Mouse (Mus musculus) kidney, adult 11 months (tissue): ENCODE measurements around the gene Nkap.
"Not testable (repeated sequence)": the region's sequence is repeated elsewhere in the genome, so short reads cannot be mapped to it uniquely, and the experiment has no call there.

Source experiments
- DNase-seq: peaks from one replicate; pipeline ENCODE4 v3.0.0; 2022

Nkap gene

GRCm38 (mm10) chrX:37126671-37127358, at the start of gene Nkap:
Gene Nkap, plus strand, starts transcription at chrX:37126795.
- DNase-seq, result peak; percentile 58

DNA sequence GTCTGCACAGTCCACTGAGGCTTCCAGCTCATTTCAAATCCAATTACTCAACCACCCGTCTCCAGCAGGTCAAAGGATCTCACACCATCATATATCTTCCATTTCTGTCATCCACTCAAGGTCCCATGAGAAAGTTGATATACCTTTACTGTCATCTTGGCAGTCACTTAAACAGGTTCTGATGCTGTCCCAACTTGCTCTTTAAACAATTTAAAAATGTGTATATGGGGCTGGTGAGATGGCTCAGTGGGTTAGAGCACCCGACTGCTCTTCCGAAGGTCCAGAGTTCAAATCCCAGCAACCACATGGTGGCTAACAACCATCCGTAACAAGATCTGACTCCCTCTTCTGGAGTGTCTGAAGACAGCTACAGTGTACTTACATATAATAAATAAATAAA, 46.2 kb upstream of the Nkap start:
- DNase-seq, result not testable (repeated sequence)

- no peak for DNase-seq
Observed at GRCm38 (mm10) chrX:37081194-37081593, 45.4 kb upstream of the Nkap start.

DNA sequence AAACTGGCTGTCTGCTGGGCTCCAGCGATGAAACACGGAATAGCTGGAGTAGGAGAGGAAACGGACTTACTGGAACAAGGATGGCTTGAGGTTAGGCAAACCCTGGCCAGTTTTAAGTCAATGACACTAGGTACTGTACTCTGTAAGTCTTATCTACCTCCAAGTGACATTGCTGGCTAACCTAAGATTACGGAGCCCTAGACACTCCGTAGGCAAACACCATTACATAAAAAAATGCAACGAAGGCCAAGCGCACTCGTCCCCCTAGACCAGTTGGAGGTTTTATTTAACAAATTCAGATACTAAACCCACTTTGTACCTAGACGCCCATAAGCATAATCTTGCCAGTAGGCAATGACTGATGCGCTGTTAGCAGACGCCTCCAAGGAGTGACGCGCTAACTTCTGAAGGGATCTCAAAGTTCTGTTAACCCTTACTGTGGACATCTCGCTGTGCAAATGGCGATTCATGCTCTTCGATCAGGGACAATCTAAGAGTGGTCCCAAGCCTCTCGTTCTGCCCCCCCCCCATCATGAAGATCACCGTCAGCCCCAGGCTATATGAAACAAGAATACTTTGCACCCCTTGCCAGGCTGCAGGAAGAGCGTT, 42.2 kb upstream of the Nkap start:
- DNase-seq, result no peak

DNA sequence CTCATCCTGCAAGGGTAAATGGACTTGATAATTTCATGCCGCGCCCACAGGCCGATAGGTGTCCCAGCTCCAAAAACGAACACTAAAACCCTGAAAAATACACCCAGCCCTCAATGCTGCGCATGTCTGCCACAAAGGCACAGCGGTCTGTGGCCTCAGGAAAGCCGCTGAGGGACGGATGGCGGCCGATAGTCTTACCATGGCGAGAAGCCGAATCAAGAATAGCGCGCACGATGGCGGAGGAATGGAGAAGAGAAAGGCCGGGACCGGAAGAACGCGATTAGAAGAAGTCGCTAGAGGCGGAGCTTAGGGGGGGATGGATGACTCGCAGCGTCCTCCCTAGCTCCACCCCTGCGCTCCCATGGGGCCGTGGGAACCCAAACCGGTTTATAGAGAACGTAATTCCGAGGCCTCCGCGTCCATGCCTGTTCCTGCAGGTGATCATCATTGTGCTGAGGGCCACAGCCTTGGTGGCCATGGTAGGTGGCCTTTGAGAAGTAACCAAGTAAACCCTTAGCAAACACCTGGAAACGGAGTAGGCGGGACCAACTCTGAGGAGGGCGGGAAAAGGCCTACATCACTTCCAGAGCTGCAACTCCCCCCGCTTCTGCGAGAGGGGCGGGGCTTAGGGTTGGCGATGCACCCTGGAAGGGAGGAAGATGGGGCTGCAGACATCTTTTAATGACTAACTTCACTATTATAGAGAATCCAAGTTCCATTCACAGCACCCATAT, 41.5 kb upstream of the Nkap start, which contains the start of gene Rpl39:
Gene Rpl39, minus strand, starts transcription at position 476 of the 734 bp plus-strand sequence.
- DNase-seq, result peak; percentile 91

DNA sequence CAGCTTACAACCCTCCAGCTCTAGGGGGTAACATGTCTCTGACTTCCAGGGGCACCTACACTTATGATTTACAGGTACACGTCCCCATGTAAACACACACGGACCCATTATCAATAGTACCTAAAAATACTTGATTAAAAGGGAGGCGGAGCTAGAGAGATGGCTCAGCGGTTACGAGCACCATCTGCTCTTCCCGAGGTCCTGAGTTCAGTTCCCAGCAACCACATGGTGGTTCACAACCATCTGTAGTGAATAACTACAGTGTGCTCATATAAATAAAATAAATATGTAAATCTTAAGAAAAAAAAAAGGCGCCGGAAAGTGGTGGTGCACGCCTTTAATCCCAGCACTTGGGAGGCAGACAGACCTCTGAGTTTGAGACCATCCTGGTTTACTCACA, 40.9 kb upstream of the Nkap start:
- DNase-seq, result no peak

DNA sequence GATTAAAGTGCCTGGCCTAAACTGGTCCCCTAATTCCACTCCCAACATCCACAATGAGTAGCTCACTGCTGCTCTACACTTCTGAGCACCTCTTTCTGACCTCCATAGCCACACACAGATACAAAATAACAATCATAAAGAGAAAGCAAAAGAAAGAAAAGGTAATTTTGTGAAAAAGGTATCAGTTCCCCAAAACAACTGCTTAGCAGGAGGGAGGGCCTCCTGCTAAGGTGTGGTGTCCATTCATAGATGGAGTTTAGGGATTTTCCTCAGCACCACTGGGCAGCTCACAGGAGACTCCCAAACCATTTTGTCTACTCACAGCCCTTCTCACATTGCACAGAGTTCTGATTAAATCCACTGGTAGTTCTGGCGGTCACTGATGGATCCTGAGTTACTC, 37.8 kb upstream of the Nkap start:
- no peak for DNase-seq

- DNase-seq, result no peak
Observed at GRCm38 (mm10) chrX:37091457-37091856, 35.1 kb upstream of the Nkap start.

- no peak for DNase-seq
Observed at GRCm38 (mm10) chrX:37095106-37095768, 31.4 kb upstream of the Nkap start.

DNA sequence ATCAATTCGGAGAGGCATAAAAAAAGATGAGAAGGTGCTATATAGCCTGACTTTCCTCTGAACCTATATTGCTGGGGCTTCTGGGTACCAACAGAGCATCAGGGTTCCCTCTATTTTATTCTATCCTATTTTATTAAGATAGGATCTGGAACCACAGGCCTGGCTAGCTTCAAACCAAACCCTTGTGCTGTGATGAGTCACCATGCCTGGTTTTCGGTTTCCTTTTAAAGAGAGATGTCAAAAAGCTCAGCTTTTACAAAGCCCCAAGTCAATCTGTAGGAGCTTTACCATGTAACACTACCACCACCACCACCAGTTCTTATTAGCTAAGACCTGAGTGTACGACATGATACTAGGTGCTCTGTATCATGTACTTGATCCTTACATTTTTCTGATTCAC, 27.9 kb upstream of the Nkap start:
- DNase-seq, result no peak

- no peak for DNase-seq
Observed at GRCm38 (mm10) chrX:37103826-37104225, 22.8 kb upstream of the Nkap start.

DNA sequence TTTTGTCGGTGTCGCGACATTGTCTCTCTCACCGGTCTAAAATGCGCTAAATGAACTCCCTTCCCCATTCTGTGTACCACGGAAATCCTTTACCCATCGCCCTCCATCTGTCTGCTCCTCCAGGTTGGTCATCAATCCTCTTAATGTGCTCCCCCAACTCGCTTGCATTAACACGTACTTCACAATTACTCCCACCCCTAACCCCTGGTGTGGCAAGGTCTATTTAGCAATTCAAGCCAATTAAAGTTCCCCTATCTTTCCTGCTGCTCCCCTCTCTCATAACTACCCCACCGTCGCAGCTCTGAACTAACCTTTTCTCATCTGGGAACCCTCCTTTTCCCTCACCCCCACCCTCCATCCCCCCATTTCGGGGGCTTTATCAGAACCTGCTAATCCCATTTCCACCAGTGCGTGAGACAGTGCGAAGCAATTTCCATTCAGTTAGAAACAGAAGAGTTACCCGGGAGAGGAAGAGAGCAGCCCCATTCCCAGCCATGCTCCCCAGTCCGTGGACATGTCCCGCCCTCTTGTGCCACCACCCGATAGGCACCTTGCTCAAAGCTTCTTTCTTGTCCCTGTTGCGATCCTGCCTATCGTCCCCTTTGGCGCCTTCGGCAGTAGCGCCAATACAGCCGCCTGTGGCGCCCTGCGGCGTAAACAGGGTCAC, 16.9 kb upstream of the Nkap start:
- DNase-seq, result peak; percentile 2

DNA sequence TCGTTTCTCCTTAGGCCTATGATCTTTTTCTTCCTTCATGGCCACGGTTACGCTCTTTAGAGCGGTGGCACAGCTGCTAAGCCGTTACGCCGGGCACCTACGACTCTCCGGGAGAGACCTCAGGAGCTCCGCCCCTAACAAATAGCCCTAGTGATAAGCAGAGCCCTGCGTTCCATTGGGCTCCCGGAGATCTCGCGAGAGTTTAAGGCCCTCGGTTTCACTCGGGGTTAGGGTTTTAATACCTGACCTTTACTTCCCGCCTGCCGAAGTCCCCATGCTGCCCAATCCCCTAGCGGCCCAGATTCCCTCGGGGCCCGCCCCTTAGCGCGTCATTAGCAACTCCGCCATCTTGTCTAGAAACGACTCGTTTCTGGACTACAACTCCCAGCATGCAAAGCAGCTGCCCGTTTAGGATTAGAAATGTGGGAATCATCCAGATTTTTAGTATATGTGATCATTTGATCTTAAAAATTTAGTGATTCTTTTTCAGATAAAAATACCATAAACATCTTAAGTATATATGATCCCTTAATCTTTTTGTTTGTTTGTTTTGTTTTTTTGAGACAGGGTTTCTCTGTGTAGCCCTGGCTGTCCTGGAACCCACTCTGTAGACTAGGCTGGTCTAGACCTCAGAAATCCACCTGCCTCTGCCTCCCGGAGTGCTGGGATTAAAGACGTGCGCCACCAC, 16.3 kb upstream of the Nkap start, which contains the start of gene Upf3b:
Gene Upf3b, minus strand, starts transcription at position 130 of the 688 bp plus-strand sequence.
- peak; percentile 97 for DNase-seq

DNA sequence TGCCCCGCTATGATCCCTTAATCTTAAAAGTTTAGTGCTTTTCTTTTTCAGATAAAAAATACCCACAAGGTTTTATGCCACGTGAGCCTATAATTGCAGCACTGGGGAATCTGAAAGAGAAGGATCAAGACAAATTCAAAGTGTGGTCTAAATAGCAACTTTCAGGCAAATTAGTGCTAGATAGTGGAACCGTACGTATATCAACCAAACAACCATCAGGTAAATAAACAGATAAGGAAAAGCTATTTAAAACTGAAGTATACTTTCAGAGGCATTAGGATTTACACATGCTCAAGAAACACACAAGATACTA, 15.8 kb upstream of the Nkap start:
- DNase-seq, result no peak

DNA sequence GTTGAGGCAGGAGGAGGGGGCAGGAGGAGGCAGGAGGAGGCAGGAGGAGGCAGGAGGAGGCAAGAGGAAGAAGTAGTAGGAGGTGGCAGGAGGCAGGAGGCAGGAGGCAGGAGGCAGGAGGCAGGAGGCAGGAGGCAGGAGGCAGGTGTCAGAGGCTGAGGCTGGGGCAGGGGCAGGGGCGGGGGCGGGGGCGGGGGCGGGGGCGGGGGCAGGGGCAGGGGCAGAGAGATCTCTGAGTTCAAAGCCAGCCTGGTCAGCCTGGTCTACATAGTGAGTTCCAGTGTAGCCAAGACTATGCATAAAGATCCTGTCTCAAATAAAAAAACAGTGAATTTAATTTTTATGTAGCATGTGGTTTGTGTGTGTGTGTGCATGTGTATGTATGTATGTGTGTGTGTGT, 9.5 kb upstream of the Nkap start:
- DNase-seq, result no peak

- DNase-seq, result no peak
Observed at GRCm38 (mm10) chrX:37119585-37119984, 7.0 kb upstream of the Nkap start.

- no peak for DNase-seq
Observed at GRCm38 (mm10) chrX:37120212-37120611, 6.4 kb upstream of the Nkap start.

- DNase-seq, result no peak
Observed at GRCm38 (mm10) chrX:37125511-37125910, 1.1 kb upstream of the Nkap start.

DNA sequence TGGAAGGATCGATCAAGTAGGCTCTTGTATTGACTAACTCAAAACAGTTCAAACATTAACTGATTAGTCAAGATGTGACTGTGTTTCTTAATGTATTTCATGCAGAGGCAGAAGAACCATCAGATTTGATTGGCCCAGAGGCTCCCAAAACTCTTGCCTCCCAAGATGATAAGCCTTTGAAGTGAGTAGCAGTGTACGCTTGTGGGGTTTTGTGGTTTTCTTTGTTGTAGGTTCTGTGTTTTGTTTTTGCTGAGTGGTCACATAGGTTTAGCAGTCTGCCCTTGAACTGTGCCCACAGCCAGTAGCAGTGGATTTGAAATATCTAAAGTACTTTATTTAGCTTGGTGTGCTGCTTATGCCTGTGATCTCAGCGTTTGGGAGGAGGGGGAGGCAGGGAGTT, 15.1 kb downstream of the Nkap start:
- DNase-seq, result no peak

DNA sequence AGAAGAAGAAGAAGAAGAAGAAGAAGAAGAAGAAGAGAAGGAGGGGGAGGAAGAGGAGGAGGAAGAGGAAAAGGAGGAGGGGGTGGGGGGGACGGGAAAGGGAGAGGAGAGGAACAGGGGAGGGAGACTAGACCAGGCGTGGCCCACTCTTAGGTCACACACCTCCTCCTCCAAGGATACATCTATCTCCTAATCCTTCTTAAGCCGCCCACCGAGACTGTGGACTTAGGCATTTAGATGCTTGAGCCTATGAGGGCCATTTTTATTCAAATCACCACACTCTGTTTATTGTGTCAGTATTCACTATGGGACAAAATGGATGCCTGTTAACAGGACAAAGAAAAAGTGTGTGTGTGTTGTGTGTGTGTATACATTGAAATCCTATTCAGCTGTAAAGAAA, 17.9 kb downstream of the Nkap start:
- DNase-seq, result not testable (repeated sequence)

DNA sequence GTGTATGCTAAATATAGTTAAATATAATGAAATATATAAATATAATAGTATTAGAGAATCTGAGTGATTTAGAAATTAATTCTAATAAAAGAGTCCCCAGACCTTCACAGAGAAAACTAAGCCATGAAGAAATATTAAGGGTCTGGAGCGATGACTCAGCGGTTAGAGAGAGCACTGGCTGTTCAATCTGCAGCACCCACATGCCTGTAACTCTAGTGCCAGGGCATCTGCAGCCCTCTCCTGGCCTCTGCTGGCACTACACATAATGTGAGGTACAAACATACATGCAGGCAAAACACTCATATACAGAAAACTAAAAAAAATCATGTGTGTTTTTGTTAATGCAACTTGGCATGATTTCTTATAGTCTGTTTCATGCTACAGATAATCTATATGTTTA, 18.4 kb downstream of the Nkap start:
- DNase-seq, result no peak

- no peak for DNase-seq
Observed at GRCm38 (mm10) chrX:37157839-37158238, 31.2 kb downstream of the Nkap start.
